Mouse (Mus musculus): ENCODE data around the gene Prkar2b.

- no peak for TF ChIP-seq POLR2A (IDR thresholded peaks at IDR 0.05; ENCODE audit: borderline replicate concordance, low read depth, low read length)
- no peak for TF ChIP-seq CTCF (IDR thresholded peaks at IDR 0.05; ENCODE audit: low read depth, low read length)
These were observed 51.7 kb downstream of the Prkar2b start for GRCm38 (mm10) chr12:32009267-32009984.
